Mouse (Mus musculus): ENCODE results near the gene Ddc. TPM values are rescaled to one million over a fixed set of nuclear protein-coding genes. Genes with fewer than 3 reads are reported as not detected.

Ddc gene
- polyA plus RNA-seq (2012; rRNA removed), result 17.7 and 18.4 TPM in 2 replicates

DNA sequence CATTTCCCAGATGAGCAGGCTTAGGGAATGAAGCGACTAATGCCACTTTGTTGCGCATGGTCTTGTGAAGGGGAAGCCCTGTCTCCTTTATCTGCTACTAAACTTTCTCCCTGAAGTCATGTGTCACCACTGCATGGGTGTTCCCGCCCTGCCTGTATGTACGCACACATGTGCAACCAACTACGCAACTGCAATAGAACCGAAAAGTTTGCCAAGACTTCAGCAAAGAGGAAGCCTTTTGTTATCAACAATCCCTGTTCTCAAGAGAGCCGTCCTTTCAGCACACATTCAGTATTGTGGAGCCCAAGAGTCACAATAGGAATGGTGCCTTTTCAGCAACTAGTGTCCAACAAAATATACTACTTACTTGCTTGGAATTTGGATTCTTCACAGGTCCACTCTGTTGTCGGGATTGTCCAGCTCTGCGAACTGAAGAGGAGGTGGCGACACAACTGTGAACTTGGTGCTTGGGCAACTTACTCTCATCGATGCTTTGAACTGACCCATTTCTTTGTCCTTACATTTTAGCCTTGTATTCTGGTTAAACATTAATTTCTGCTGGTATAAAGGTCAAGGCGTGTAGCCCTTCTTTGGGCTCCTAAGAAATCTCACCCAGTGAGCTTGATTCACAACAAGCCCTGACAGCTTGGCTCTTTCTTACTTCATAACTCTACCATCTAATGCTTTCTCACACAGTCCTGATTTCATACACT, at the start of gene Ddc:
Ddc (minus strand) TSS at position 500 of the 713 bp plus-strand sequence.

GRCm38 (mm10) chr11:11808820-11809403, 89.0 kb downstream of the Ddc start, which contains the start of gene Fignl1:
Gene Fignl1 (minus strand): TSS chr11:11808962.

Other genes starting within 250 kb of the Ddc start
- gene Ikzf1, start 213.1 kb downstream of the Ddc start, polyA plus RNA-seq (2012; rRNA removed), result 30.1 and 30.8 TPM in 2 replicates
- 13.0 and 13.6 TPM in 2 replicates for gene Fignl1, start 89.2 kb downstream of the Ddc start, polyA plus RNA-seq (2012; rRNA removed)
- 390 and 394 TPM in 2 replicates for gene Grb10, start 140.5 kb upstream of the Ddc start, polyA plus RNA-seq (2012; rRNA removed)